Mouse (Mus musculus): ENCODE measurements around the gene Tsacc. TPM values are rescaled to one million over a fixed set of nuclear protein-coding genes. Genes with fewer than 3 reads are reported as not detected.

Gene Tsacc
- polyA plus RNA-seq, 2 experiments = 2.5 to 4.6 TPM

DNA sequence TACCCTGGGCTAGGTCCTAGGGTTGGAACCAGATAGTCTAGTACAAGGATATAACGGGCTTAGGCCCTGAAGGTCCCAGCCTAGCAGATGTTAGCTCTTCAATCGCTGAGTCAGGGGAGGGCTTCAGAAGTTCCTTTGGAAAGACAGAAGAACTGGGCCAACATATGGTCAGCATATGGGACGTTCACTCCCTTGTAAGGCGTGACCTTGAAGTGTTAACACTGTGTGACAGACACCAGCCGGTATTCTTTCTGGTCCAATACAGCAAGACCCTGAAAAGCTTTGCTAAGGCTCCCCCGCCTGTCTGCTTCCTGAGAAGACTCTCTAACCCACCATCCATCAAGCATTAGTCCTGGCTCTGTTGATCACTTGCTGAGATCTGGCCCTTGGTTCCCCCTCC lies 40.8 kb downstream of the Tsacc start:
- whole genome bisulfite sequencing (ENCODE audit: insufficient replicate concordance) = 53% methylated on average over 6 of the region's 6 CpGs

GRCm38 (mm10) chr3:88254268-88254926 lies 42.4 kb downstream of the Tsacc start, which contains the start of gene Rhbg:
Gene Rhbg (minus strand): TSS chr3:88254709.
- under 1% methylated on average over 33 of the region's 34 CpGs for WGBS (ENCODE audit: insufficient replicate concordance)

More for the DNA sequence above, 40.8 kb downstream of the Tsacc start:
- ATAC-seq (ENCODE audit: insufficient read depth) (no peak), DNase-seq (ENCODE audit: low read depth in 3 of 3, low spot score in 3 of 3) (no peak)
- no peak for TF ChIP-seq CTCF (IDR thresholded peaks at IDR 0.05; ENCODE audit: low read depth)
- no peak for TF ChIP-seq EP300 (IDR thresholded peaks at IDR 0.05; ENCODE audit: low read depth)
- Histone ChIP-seq H3K27ac (no peak overlapping the region), H3K9ac (replicated peaks) (no peak overlapping the region), H3K4me3 (ENCODE audit: insufficient read depth in 1 of 2, low read depth in 2 of 2, low read length in 2 of 2) (no peak overlapping the region), H3K4me2 (ENCODE audit: low read depth) (no peak overlapping the region), H3K9me3 (ENCODE audit: control insufficient read depth, low read length) (no peaks in the 10 kb centered on the region), H3K36me3 (replicated peaks; ENCODE audit: control insufficient read depth, insufficient read depth, low read depth) (no peaks in the 10 kb centered on the region), H3K4me1 (replicated peaks; ENCODE audit: control insufficient read depth in 2 of 2, insufficient read depth in 2 of 2, low read length in 1 of 2) (peaks cover 0 to 11% of the 10 kb centered on the region in 2 experiments; a peak in 1 of 4 replicates), H3K27me3 (ENCODE audit: control insufficient read depth, insufficient read depth, low read length) (peaks cover 25% of the 10 kb centered on the region)

DNA sequence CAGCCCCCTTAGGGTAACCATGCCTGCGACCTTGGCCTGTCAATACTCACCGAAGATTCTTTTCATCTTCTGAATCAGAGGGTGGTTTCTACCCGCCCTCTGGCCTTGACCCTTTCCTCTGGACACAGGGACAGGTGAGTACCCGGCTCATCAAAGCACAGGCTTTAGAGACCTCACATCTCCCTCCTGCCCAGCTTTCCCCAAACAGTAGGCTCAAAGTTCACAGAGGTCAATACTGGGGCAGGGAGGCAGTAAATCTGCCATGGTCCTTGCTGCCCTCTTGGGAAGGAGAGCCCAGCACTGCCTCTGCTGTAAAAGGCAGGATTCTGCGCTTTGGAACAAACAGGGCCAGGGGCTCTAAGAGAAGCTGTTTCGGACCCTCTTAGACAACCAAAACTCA lies 44.1 kb downstream of the Tsacc start:
- peaks cover 25% of the 10 kb centered on the region for H3K27me3 ChIP-seq (ENCODE audit: control insufficient read depth, insufficient read depth, low read length)
- H3K9ac ChIP-seq (replicated peaks) = no peak overlapping the region
- ATAC-seq (ENCODE audit: insufficient read depth) (no peak), DNase-seq (ENCODE audit: low read depth in 3 of 3, low spot score in 3 of 3) (no peak)
- no peaks in the 10 kb centered on the region for H3K9me3 ChIP-seq (ENCODE audit: control insufficient read depth, low read length)
- TF ChIP-seq CTCF (IDR thresholded peaks at IDR 0.05; ENCODE audit: low read depth) = no peak
- no peak for TF ChIP-seq EP300 (IDR thresholded peaks at IDR 0.05; ENCODE audit: low read depth)
- WGBS (ENCODE audit: insufficient replicate concordance) = 45% methylated on average over 6 of the region's 6 CpGs
- H3K27ac ChIP-seq = no peak overlapping the region
- peaks cover 0 to 10% of the 10 kb centered on the region in 2 experiments; a peak in 1 of 4 replicates for H3K4me1 ChIP-seq (replicated peaks; ENCODE audit: control insufficient read depth in 2 of 2, insufficient read depth in 2 of 2, low read length in 1 of 2)
- no peak overlapping the region for H3K4me2 ChIP-seq (ENCODE audit: low read depth)
- H3K4me3 ChIP-seq (ENCODE audit: insufficient read depth in 1 of 2, low read depth in 2 of 2, low read length in 2 of 2) = no peak overlapping the region
- no peaks in the 10 kb centered on the region for H3K36me3 ChIP-seq (replicated peaks; ENCODE audit: control insufficient read depth, insufficient read depth, low read depth)

More at GRCm38 (mm10) chr3:88254268-88254926, 42.4 kb downstream of the Tsacc start, which contains the start of gene Rhbg:
- Histone ChIP-seq H3K4me3 (ENCODE audit: insufficient read depth in 1 of 2, low read depth in 2 of 2, low read length in 2 of 2) (peak within 1 kb of the TSS; percentile 43 to 44), H3K9me3 (ENCODE audit: control insufficient read depth, low read length) (no peaks in the 10 kb centered on the region), H3K4me2 (ENCODE audit: low read depth) (peak within 1 kb of the TSS; percentile 58), H3K9ac (replicated peaks) (no peak within 1 kb of the TSS), H3K27ac (no peak within 1 kb of the TSS), H3K27me3 (ENCODE audit: control insufficient read depth, insufficient read depth, low read length) (peaks cover 25% of the 10 kb centered on the region), H3K36me3 (replicated peaks; ENCODE audit: control insufficient read depth, insufficient read depth, low read depth) (no peaks in the 10 kb centered on the region), H3K4me1 (replicated peaks; ENCODE audit: control insufficient read depth in 2 of 2, insufficient read depth in 2 of 2, low read length in 1 of 2) (peaks cover 0 to 11% of the 10 kb centered on the region in 2 experiments; a peak in 1 of 4 replicates)
- TF ChIP-seq CTCF (IDR thresholded peaks at IDR 0.05; ENCODE audit: low read depth) = no peak
- DNase-seq (ENCODE audit: low read depth in 3 of 3, low spot score in 3 of 3) (no peak), ATAC-seq (ENCODE audit: insufficient read depth) (no peak)

DNA sequence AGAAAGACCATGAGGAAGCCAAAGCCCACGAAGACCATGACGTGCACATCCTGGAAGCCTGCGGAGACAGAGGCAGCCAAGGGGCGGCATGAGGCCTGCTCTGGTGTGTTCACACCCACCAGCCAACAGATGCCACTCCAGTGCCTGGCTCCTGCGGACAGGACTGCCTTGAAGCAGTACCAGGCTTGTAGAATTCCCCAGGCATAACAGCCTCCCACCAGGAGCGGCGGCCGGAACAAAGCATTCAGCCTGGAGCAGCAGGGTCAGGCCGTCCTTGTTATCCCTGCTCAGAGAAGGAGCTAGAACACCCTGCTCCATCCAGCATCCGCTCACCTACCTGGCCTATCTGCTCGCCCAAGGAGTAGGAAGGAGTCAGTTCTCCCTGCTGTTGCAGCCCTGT lies 48.4 kb downstream of the Tsacc start:
- Histone ChIP-seq H3K27ac (no peak overlapping the region), H3K9me3 (ENCODE audit: control insufficient read depth, low read length) (no peaks in the 10 kb centered on the region), H3K4me1 (replicated peaks; ENCODE audit: control insufficient read depth in 2 of 2, insufficient read depth in 2 of 2, low read length in 1 of 2) (no peaks in the 10 kb centered on the region), H3K36me3 (replicated peaks; ENCODE audit: control insufficient read depth, insufficient read depth, low read depth) (no peaks in the 10 kb centered on the region), H3K9ac (replicated peaks) (no peak overlapping the region), H3K4me2 (ENCODE audit: low read depth) (no peak overlapping the region), H3K27me3 (ENCODE audit: control insufficient read depth, insufficient read depth, low read length) (peaks cover 5% of the 10 kb centered on the region), H3K4me3 (ENCODE audit: insufficient read depth in 1 of 2, low read depth in 2 of 2, low read length in 2 of 2) (no peak overlapping the region)
- no peak for DNase-seq (ENCODE audit: low read depth in 3 of 3, low spot score in 3 of 3)
- ATAC-seq (ENCODE audit: insufficient read depth) = no peak
- TF ChIP-seq CTCF (IDR thresholded peaks at IDR 0.05; ENCODE audit: low read depth) (no peak), EP300 (IDR thresholded peaks at IDR 0.05; ENCODE audit: low read depth) (no peak)
- WGBS (ENCODE audit: insufficient replicate concordance) = 63% methylated on average over 11 of the region's 11 CpGs

DNA sequence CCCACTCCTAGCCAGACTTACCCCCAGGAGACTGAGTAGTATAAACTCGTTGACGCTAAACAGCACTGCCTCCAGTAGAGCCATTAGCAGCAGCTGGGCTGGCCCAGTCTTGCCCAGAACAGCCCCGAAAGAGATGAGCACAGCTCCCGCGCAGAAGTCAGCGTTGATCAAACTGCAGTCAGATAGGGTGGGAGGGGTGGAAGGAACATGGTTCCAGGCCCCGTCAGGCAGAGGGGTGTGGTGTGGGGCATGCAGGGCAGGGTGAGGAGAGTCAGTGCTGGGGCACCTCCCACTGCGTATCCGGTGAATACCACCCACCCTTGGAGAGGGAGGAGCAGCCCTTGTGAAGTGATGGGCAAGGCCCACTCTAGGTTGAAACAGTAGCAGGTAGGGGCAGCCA lies 49.1 kb downstream of the Tsacc start:
- ATAC-seq (ENCODE audit: insufficient read depth) = no peak
- no peak for TF ChIP-seq CTCF (IDR thresholded peaks at IDR 0.05; ENCODE audit: low read depth)
- TF ChIP-seq EP300 (IDR thresholded peaks at IDR 0.05; ENCODE audit: low read depth) = no peak

More for the DNA sequence above, 49.1 kb downstream of the Tsacc start:
- no peaks in the 10 kb centered on the region for H3K9me3 ChIP-seq (ENCODE audit: control insufficient read depth, low read length)
- H3K4me1 ChIP-seq (replicated peaks; ENCODE audit: control insufficient read depth in 2 of 2, insufficient read depth in 2 of 2, low read length in 1 of 2) = no peaks in the 10 kb centered on the region
- H3K4me3 ChIP-seq (ENCODE audit: insufficient read depth in 1 of 2, low read depth in 2 of 2, low read length in 2 of 2) = no peak overlapping the region
- H3K4me2 ChIP-seq (ENCODE audit: low read depth) = no peak overlapping the region
- no peaks in the 10 kb centered on the region for H3K36me3 ChIP-seq (replicated peaks; ENCODE audit: control insufficient read depth, insufficient read depth, low read depth)
- H3K27ac ChIP-seq = no peak overlapping the region
- no peaks in the 10 kb centered on the region; the same call in 1 of the 2 replicates for H3K27me3 ChIP-seq (ENCODE audit: control insufficient read depth, insufficient read depth, low read length)
- no peak for DNase-seq (ENCODE audit: low read depth in 3 of 3, low spot score in 3 of 3)
- no peak overlapping the region for H3K9ac ChIP-seq (replicated peaks)
- WGBS (ENCODE audit: insufficient replicate concordance) = 60% methylated on average over 9 of the region's 9 CpGs
